Mouse (Mus musculus) retina, embryonic 14.5 days (tissue): ENCODE results near the gene Afap1.

ENCODE experiments used
- DNase-seq: peaks from one replicate; pipeline ENCODE4 v3.0.0-alpha.2; 2015; ENCODE audit warnings: low spot score

Afap1 gene

DNA sequence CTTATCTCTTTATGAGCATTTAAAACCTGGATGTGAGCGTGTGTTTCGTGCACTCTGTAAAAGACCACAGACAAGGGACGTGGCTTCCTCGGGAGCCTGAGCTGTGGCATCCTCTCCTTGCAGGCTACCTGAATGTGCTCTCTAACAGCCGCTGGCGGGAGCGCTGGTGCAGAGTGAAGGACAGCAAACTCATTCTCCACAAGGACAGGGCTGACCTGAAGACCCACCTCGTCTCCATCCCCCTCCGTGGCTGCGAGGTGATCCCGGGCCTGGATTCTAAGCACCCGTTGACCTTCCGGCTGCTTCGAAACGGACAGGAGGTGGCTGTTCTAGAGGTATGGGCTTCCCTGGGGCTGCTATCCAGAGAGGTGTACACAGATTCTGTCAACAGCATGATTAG, 81.1 kb downstream of the Afap1 start:
- no peak for DNase-seq

DNA sequence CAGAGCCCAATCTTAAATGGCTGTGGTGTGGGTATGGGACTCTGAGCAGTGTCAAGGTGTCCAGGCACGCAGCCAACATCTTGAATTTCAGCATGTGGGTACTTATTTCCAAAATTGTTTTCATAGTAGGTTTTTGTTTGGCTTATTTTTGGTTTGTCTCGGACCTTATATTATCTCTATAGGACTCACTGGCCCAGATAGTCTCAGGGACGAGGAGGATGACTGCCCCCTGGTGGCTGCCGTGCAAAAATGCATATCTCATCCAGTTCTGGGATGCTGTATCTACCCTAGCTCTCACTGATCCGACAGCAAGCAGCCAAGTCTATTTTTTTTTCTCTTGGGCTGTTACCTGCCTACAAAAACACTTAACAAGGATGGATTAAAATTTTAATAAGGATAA, 82.6 kb downstream of the Afap1 start:
- DNase-seq, result peak; percentile 84

DNA sequence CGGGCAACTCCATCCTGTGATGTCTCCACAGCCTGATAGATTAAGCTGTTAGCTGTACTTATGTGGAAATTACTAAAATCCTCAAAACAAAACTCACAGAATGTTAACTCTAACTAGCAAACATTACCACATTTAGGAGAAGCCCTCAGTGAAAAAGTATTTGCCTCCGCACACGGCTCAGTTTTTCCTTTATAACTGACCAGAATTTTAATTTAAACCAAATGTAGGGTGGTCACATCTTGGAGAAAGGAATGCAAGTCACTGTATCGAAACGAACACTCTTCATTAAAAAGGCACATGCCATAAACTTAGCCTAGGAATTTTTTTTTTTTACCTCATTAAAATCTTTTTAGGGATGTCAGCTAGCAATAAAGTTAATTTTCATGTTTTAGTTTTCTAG, 87.4 kb downstream of the Afap1 start:
- DNase-seq, result no peak

DNA sequence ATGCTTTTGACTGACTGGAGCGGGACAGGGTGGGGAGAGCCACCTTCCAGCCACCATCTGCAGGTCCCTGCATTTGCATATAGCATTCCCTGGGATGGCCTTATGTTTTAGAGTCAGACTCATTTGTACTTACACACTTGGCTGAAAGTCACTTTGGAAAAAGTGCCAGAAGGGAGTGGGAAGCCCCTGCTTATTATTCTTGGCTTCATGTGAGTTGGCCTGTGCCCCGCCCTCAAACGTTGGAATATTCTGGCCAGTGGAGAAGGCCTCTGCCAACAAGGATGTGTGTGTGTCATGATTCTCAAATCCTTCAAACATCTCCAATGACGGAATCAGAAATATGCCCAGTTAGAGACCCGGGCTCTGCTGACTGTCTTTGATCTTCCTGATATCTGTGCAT, 88.2 kb downstream of the Afap1 start:
- no peak for DNase-seq

GRCm38 (mm10) chr5:35981976-35982375, 88.9 kb downstream of the Afap1 start:
- DNase-seq, result peak; percentile 93

- DNase-seq, result no peak
These were observed 92.5 kb downstream of the Afap1 start for GRCm38 (mm10) chr5:35985611-35986010.

DNA sequence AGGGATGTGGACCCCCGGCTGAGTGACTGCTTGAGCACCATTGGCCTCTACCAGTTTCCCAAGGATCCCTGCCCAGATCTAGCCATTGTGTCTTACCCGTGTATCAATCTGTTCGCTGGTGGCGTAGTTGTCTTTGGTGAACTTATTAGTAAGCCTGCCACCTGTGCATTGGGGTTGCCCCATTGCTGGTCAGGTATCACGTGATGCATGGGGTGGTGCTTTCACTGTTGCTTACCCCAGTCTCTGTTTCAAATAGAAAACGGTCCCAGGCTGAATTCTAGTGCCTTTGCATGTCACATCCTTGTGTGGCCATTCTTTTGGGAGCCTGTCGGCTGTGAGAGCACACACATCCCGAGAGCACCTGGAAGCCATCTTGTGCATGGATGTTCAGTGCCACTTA, 95.0 kb downstream of the Afap1 start:
- DNase-seq, result no peak

DNA sequence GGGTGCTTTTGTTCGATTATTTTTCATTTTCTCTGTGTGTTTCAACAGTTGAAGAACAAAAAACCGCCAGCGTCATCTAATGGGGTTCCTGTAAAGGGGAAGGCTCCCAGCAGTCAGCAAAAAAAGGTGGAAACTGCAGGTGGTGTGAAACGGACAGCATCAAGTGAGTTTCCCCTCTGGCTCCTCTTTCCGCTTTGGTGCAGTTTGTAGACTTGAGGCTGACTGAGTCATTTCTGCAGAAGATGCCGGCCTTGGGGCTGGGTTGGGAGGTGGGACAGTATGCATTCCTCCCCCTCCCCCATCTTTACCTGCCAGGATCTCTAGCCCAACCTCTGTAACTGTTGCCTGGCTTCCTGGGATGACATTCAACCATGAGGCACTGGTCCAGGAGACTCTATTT, 96.4 kb downstream of the Afap1 start:
- DNase-seq, result no peak

DNA sequence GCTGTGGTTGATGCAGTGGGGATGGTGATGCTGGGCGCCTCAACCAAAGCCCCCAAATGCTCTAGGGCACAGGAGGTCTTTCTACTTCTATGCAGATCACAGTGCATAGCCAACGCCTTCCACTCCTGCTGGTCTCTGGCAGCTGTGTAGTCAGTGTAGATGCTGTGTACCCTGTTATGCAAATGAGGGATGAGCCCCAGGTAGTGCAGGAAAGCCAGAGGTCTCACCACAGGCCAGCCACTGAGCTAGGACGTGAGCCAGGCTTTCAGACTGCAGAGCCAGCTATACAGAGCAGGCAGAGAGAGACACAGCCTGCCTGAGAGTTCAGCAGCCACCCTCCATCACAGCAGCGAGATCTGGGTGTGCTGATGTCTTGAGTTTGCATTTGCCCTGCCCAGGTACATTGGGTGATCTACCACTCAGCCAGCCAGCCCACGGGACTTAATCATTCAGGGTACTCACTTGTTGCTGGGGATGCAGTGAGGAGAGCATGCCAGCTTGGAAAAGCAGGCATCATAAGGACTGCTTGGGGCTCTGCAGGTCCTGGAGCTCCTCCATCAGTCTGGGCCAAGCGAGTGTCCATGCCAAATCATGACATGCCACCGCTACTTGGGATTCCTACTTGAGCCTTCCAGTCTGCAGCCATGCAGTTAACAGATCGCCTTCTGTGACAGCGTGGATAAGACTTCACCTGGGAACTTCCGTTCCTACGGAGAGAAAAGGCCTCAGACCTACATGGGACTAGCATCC, 97.0 kb downstream of the Afap1 start:
- DNase-seq, result no peak

DNA sequence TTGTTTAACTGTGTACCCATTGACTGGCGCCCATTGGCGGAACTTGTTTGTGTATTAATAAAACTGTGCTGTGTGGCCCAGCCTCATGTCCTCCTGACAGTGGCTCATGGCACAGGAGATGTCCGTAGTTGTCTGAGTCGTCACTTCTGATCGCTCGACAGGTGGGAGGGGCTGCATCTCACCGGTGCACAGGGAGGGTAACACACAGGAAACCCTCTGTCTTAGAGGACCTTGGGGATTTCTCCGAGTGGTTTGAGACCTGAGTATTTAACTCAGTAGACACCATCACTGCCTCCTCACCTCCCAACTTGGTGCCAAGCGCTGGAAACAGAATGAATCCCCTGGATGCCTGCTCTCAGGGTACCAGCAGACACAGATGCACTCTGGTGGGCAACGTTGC, 110.7 kb downstream of the Afap1 start:
- DNase-seq, result no peak

GRCm38 (mm10) chr5:36006106-36006505, 113.0 kb downstream of the Afap1 start:
- no peak for DNase-seq

DNA sequence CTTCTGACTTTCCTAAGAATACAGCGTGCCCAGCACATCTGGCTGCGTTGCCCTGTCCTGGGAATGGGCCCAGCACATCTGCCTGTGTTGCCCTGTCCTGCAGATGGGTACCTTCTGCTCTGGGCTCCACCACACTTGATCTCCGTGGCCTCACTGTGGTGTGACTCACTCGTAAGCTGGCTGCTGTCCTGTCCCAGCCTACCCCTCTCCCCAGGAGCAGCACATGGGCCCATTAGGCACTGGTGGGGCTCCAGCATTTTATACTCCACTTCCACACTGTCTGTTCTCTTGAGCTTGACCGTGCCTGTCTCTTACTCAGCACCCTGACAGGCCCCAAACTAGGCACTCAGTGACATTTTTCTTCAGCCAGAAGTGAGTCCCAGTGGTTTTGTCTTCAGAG, 113.5 kb downstream of the Afap1 start:
- no peak for DNase-seq

GRCm38 (mm10) chr5:36007649-36008048, 114.5 kb downstream of the Afap1 start:
- no peak for DNase-seq

GRCm38 (mm10) chr5:36009405-36009804, 116.3 kb downstream of the Afap1 start:
- no peak for DNase-seq

GRCm38 (mm10) chr5:36018366-36018765, 125.2 kb downstream of the Afap1 start:
- DNase-seq, result peak; percentile 39

GRCm38 (mm10) chr5:36021091-36021490, 128.0 kb downstream of the Afap1 start:
- peak; percentile 74 for DNase-seq

DNA sequence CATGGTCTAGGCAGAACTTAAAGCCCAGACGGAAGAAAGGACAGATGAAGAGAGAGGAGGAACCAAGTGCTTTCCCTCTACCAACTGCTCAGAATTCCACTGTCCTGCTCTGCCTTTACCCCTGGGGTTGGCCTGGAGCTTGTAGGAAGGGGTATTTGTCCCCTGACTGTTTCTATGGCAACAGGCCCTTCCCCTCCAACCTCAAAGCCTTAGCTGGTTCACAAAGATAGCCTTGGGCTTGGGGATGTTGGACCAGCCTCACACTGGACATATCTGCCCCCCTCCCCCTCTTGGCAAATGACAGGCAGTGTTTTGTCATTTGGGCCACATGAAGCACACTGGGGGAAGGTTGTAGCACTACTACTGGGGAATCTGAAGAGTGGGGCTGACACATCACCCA, 129.2 kb downstream of the Afap1 start:
- peak; percentile 59 for DNase-seq

DNA sequence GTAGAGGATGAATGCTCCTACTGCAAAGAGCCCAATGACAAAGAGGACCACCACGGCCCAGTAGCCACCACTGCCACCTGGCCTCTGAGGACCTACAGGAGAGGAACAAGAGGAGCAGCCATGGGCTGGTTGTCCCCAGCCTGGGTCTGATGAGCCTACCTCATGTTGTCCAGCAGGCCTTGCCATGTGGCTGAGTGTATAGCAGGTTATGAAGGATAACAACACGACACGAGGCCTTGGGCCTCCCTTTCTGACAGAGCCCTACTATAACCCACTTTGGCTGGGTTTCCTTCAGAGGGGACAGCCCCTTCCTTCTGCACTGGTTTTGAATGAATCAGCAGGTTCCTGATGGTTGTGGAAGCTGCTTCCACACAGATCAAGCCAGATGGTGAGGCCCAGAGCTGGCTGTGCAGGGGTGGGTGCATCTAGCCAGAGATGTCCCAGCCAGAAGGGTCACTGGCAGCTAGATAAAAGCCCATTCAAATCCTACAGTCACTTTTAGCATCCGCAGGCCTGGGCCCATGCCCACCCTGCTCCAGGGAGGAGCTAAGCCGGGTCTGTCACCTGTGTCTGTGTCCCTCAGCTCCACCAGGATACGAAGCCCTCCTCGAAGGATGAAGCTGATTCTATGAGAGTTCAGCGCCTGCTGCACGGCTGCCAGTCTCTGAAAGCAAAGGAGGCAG, 131.0 kb downstream of the Afap1 start:
- DNase-seq, result no peak

DNA sequence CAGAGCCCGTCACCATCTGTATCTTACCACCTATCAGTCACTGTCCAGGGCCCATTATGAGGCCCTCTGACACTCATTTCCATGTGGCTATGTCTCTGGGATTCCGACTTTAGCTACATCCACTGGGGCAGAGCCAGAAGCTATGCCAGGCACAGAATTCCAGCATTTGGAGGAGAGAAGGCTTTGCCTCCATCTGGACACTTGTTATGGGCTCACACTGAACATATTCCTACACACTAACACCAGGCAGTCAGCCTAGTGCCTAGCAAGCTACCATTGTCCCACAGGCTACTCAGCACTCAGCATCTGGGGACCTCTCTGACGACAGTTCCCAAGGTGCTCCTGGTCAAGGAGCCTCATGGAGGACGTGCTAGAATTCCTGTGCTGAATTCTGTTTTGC, 132.0 kb downstream of the Afap1 start:
- DNase-seq, result no peak

DNA sequence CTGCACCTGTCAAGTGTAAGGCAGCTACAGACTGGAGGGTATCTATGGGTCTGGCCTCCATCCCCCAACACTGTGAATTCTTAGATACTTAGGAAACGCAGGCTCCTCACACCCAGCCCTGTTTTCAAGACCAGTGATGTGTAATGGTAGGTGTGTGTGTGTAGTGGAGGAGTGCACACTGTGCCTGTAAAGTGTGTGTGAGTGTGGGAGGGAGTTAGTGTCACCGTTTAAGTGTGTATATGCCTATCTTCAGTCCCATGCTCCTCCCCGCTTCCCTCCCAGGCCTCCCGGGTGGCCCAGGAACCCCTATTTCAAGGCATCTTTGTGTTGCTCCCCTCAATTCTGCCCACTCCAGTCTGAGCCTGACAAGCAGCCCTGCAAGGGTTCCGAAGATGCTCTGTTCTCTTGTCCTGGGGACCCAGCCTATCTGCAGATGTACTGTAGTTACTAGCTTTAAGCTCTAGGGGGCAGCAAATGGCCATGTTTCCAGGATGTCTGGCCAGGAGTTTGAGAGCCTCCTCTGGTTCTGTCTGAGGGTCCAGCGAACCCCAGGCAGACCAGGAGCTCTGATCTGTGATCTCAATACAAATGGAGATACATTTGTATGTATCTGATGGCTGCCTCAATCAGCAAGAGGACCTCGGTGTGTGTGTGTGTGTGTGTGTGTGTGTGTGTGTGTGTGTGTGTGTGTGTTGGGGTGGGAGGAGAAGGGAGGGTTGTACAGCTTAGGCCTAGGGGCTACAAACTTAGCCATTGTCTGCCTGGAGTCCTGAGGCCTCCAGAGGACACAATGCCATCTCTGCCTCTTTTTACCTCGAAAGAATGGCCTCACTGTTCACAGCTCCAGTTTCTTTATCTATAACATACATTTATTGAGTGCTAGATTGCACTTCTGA, 140.7 kb downstream of the Afap1 start:
- DNase-seq, result peak; percentile 91

GRCm38 (mm10) chr5:36039596-36039995, 146.5 kb downstream of the Afap1 start:
- no peak for DNase-seq

DNA sequence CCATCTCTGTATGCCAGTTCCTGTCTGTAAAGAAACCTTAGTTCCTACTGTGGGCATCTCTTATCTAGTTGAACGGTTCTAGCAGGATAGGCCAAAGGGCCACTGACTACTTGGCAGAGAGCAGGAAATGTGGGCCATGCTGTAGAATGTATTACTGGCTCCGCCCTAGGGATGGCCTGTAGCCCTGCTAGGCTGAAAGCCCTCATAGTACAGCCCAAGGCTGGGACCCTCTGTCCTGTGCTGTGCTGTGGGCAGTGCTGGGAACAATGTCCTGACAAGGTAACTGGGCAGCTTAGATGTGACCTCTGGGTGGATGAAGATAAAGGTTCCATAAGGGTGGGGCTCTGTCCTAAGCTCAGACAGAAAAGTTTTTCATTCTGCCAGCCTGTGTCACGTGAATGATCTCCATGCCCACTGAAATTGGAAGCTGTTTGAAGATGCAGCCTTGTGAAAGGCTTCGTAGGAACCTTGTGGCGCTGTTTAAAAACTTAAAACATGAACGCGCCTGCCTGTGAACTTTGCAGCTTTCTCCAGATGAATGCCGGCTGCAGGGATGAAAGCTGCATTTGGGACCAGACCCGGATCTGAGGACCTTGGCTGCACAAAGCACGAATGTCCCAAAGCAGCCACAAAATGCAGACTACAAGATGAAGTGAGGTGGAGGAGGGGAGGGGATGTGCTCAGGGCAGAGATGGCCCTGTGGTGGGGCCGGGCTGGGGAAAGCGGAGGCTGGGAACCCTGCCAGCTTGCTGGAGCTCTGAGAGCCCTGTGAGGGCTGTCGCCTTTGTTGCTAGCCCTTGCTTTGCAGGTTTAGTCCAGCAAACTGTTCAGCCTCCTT, 147.5 kb downstream of the Afap1 start:
- peak; percentile 28 for DNase-seq
